1 mouse cellular context compared by ENCODE assay signal in the genomic region with DNA sequence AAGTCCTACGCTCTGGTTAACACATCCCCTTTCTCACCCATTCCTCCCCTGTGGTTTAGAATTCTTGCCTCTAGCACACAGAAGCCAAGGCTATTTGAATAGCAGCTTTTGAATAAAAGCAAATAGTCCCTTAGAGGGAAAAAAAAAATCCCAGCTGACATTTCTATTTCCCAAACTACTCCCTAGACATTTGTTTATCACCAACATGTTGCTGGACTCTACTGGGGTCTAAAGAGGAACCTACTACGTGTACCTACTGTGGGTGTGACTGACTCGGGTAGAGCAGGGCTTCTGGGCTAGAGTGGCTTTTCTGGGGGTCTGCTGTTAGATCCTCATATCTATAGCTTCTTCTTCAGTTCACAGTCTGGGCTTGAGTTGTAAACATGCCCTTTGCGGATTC.
A peak's percentile ranks its signal among the peaks of the same experiment; 100 is the strongest.
TF ChIP-seq lines count a peak whose summit lies in the region.

No protein-coding gene starts in this region.

TF ChIP-seq in CH12.LX, 34 proteins besides CTCF, POLR2A, EP300 and RAD21 (continued from another document):
- TF ChIP-seq PAX5 (IDR thresholded peaks at IDR 0.05; ENCODE audit: low read length) (no peak), ZNF384 (IDR thresholded peaks at IDR 0.05; ENCODE audit: low read depth, low read length) (peak; percentile 70), GABPA (IDR thresholded peaks at IDR 0.05; ENCODE audit: insufficient replicate concordance, low read depth, low read length) (no peak), KAT2A (IDR thresholded peaks at IDR 0.05; ENCODE audit: insufficient replicate concordance, low read length) (no peak), SMC3 (IDR thresholded peaks at IDR 0.05; ENCODE audit: low read depth, low read length) (no peak)
